Mouse (Mus musculus) neural tube, embryonic 13.5 days (tissue): Measurements from ENCODE around the gene Inhbc. TPM values are rescaled to one million over a fixed set of nuclear protein-coding genes. Genes with fewer than 3 reads are reported as not detected.
A peak's percentile ranks its signal among the peaks of the same experiment; 100 is the strongest.
"Not testable (repeated sequence)": the region's sequence is repeated elsewhere in the genome, so short reads cannot be mapped to it uniquely, and the experiment has no call there.

Experiments used
- ATAC-seq: fragments of 200-750 bp; cut with Nextera tagmentation; 2 replicates; pipeline ENCODE4 v1.8.0; 2017; ENCODE audit warnings: low read depth, mild to moderate bottlenecking, moderate TSS enrichment, moderate library complexity
- H3K27ac ChIP-seq: fragments of 300-500 bp; sonication (generic); replicated peaks from 2 replicates; pipeline ENCODE4 v1.5.1; 2015; ENCODE audit warnings: moderate library complexity, mild to moderate bottlenecking, inconsistent platforms
- H3K27me3 ChIP-seq: fragments of 300-500 bp; sonication (generic); 2 replicates; pipeline ENCODE4 v1.6.1; 2015; ENCODE audit warnings: mild to moderate bottlenecking, inconsistent platforms
- H3K36me3 ChIP-seq: fragments of 300-500 bp; sonication (generic); 2 replicates; pipeline ENCODE4 v1.6.1; 2015; ENCODE audit warnings: mild to moderate bottlenecking, inconsistent platforms
- H3K4me1 ChIP-seq: fragments of 300-500 bp; sonication (generic); replicated peaks from 2 replicates; pipeline ENCODE4 v1.6.1; 2015; ENCODE audit warnings: inconsistent platforms
- H3K4me2 ChIP-seq: fragments of 300-500 bp; sonication (generic); 2 replicates; pipeline ENCODE4 v1.6.1; 2015; ENCODE audit warnings: inconsistent platforms, mild to moderate bottlenecking, moderate library complexity
- H3K4me3 ChIP-seq: fragments of 300-500 bp; sonication (generic); 2 replicates; pipeline ENCODE4 v1.5.1; 2015; ENCODE audit warnings: mild to moderate bottlenecking, inconsistent platforms
- H3K9ac ChIP-seq: fragments of 300-500 bp; sonication (generic); 2 replicates; pipeline ENCODE4 v1.6.1; 2015; ENCODE audit warnings: moderate library complexity, mild to moderate bottlenecking, inconsistent platforms
- H3K9me3 ChIP-seq: fragments of 300-500 bp; sonication (generic); 2 replicates; pipeline ENCODE4 v1.6.1; 2016; ENCODE audit warnings: inconsistent platforms
- WGBS: fragments of 180-500 bp; shearing (Covaris S2); methylation state at CpG from one replicate; pipeline ENCODE4 v1.1.7; 2015; 5-methylcytosine and 5-hydroxymethylcytosine counted together
- polyA plus RNA-seq: library from polyadenylated mRNA; unstranded; fragments of >200 nt; fragmentation: Nextera tagmentation; extraction: Ambion mirVana; gene quantifications from 2 replicates; pipeline ENCODE4 v1.2.1, GENCODE M21; 2015

Inhbc gene
- polyA plus RNA-seq, 1 experiment from 2014 or later, result not detected

GRCm38 (mm10) chr10:127310523-127311475 lies 59.4 kb downstream of the Inhbc start:
- H3K4me3 ChIP-seq, result peak overlapping the region; percentile 79
- H3K27me3 ChIP-seq, result no peaks in the 10 kb centered on the region
- peak overlapping the region; percentile 88 for H3K4me2 ChIP-seq
- peak overlapping the region; percentile 78 for H3K27ac ChIP-seq
- H3K9me3 ChIP-seq, result no peaks in the 10 kb centered on the region
- WGBS, result 38% methylated on average over 23 of the region's 23 CpGs
- peaks cover 36% of the 10 kb centered on the region for H3K36me3 ChIP-seq
- H3K4me1 ChIP-seq, result peaks cover 11% of the 10 kb centered on the region
- ATAC-seq, result peak; percentile 37
- peak overlapping the region; percentile 89 for H3K9ac ChIP-seq

GRCm38 (mm10) chr10:127309167-127309566 lies 61.1 kb downstream of the Inhbc start:
- not testable (repeated sequence) for H3K4me2 ChIP-seq, ATAC-seq, H3K9ac ChIP-seq, H3K4me3 ChIP-seq, H3K27ac ChIP-seq, H3K27me3 ChIP-seq, H3K9me3 ChIP-seq
- 85% methylated on average over 3 of the region's 3 CpGs for WGBS
- Histone ChIP-seq H3K36me3 (peaks cover 53% of the 10 kb centered on the region), H3K4me1 (peaks cover 11% of the 10 kb centered on the region)

Other genes with a start within 250 kb of the Inhbc start
- 146 and 151 TPM in 2 replicates for gene Os9, start 249.3 kb downstream of the Inhbc start, polyA plus RNA-seq
- 45.0 and 45.1 TPM in 2 replicates for gene B4galnt1, start 205.2 kb downstream of the Inhbc start, polyA plus RNA-seq
- gene Slc26a10, start 189.8 kb downstream of the Inhbc start, polyA plus RNA-seq, result 0.83 and 0.93 TPM in 2 replicates
- 38.1 and 42.0 TPM in 2 replicates for gene Arhgef25, start 180.3 kb downstream of the Inhbc start, polyA plus RNA-seq
- 188 and 221 TPM in 2 replicates for gene Dtx3, start 174.7 kb downstream of the Inhbc start, polyA plus RNA-seq
- gene Pip4k2c, start 158.8 kb downstream of the Inhbc start, polyA plus RNA-seq, result 20.2 and 20.7 TPM in 2 replicates
- gene Kif5a, start 107.1 kb downstream of the Inhbc start, polyA plus RNA-seq, result 102 and 104 TPM in 2 replicates
- 285 and 322 TPM in 2 replicates for gene Dctn2, start 104.1 kb downstream of the Inhbc start, polyA plus RNA-seq
- 14.5 and 16.7 TPM in 2 replicates for gene Mbd6, start 81.4 kb downstream of the Inhbc start, polyA plus RNA-seq
- gene Mars, start 58.6 kb downstream of the Inhbc start, polyA plus RNA-seq, result 103 and 110 TPM in 2 replicates
- 1.0 and 1.4 TPM in 2 replicates for gene Arhgap9, start 48.5 kb downstream of the Inhbc start, polyA plus RNA-seq
- gene Gli1, start 28.5 kb downstream of the Inhbc start, polyA plus RNA-seq, result 2.2 and 2.9 TPM in 2 replicates
- not detected in 2 replicates for gene Inhbe, start 16.0 kb downstream of the Inhbc start, polyA plus RNA-seq
- 30.6 and 33.3 TPM in 2 replicates for gene R3hdm2, start 9.9 kb upstream of the Inhbc start, polyA plus RNA-seq
- 2.4 and 3.2 TPM in 2 replicates for gene Stac3, start 131.3 kb upstream of the Inhbc start, polyA plus RNA-seq
- gene Ndufa4l2, start 144.5 kb upstream of the Inhbc start, polyA plus RNA-seq, result 10.1 and 10.6 TPM in 2 replicates
- gene Shmt2, start 152.0 kb upstream of the Inhbc start, polyA plus RNA-seq, result 52.4 and 53.0 TPM in 2 replicates
- 128 and 133 TPM in 2 replicates for gene Nxph4, start 164.1 kb upstream of the Inhbc start, polyA plus RNA-seq